Mouse (Mus musculus): Measurements from ENCODE around the gene Kit.

Gene Kit

DNA sequence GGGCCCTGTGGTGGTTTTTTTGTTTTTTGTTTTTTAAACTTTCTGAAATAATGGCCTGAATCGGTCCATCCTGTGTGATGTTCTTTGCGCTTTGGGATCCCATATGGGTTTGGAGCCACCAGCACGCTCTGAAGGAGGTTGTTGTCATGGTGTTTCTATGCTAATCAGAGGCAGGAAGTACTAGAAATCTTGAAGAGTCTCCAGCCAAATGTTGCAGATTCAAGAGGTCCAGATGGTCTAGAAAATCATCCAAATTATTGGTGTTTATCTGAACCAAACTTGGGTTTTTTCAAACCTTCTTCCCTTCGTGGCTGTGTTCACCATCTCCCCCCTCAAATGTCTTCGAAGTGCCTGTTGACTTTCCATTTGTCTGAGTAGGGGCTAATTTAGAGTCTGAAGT, 72.3 kb downstream of the Kit start:
- no peak for DNase-seq

DNA sequence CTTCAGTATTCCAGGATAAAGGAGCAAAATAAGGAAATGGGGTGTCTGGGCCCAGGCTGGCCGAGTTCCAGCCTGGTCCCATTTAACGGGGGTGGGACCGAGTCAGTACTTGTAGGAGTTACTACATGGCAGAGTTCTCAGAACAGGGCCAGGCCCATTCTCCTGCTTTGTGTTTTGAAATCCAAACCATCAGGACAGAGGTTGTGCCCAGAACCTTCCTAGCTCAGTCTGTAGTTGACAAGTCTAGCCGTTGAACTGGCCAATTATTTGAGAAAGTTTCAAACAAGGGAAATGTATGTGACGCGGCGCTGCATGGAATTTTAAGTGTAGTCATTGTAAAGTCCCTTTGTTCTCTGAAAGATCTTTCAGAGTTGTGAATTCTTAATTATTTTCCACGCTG, 75.8 kb downstream of the Kit start:
- DNase-seq: no peak

DNA sequence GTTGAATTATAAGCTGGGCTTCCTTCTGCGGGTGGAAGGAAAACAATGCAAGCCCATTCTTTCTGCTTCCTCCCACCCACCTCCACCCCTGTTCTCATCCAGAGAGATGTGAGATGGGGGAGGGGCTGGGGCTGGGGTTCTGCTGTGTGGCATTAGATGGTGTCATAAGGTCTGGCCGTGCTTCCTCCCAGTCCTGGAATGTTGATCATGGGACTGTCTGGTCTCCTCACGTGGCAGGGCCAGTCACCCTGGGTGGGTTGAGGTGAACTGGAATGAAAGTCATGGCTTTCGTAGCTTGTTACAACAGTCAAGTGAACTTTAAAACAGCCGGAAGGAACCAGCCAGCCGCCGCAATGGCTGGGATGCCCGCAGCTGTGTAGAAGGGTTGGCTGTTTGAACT, 78.7 kb downstream of the Kit start:
- no peak for DNase-seq

DNA sequence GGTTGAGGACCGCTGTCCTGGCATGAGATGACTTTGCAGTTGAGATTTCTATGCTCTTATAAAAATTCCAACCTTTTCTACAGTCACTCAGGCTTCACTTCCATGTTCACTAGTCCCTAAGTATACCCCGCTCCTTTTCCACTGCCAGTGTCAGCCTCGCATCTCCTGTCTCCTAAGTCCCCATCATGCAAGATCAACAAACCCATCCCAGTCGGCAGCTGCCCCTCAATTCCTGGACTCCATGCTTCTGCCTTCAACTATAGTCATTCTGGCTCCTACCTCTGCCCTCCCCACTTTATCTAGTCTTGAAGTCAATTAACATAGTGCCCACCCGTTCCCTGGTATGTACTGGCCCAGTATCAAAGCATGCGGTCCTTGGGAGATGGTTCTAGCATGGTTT, 83.9 kb downstream of the Kit start:
- no peak for DNase-seq

DNA sequence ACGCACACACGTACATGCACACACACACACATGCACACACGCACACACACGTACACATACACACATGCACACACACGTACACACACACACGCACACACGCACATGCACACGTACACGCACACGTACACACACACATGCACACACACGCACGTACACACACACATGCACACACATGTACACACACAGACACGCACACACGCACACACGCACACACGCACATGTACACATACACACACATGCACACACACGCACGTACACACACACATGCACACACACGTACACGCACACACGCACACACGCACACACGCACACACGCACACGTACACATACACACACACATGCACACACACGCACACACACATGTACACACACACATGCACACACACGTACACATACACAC, 85.6 kb downstream of the Kit start:
- DNase-seq: no peak

DNA sequence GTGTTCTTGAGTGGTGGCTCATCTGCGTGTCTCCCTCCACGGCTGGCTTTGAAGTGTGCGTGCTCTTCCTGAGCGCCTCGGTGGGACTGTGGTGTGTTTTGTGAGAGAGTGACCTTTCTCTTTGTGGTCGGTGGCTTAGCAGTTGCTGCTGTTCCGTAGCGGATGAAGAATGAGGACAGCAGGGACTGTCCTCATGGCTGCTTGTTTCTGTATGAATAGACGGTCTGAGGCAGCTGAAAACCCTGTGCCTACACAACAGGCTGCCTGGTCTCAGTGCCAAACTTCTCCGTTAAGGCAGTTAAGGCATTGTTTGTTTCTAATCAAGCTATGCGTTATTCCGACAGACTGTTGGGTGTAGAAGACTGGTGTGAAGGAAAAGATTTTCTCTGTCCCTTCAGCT, 87.8 kb downstream of the Kit start:
- DNase-seq: no peak

DNA sequence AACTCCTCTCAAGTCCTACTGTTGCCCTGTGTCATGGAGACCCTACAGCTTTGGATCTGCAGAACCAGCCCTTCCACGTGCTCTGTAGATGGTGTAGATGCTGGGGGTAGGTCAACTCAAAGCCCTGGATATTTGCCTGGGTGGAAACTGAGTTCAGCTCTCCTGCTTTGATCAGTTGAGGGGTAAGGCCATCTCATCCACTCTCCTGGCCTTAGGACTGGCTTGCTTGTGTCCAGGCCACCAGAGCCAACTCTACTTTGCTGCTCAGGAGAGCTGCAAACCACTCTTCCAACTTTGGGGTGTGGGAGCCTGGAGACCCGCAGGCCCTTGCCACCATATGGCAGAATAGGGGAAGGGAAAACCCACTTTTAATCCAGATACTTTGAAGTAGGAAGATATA, 89.1 kb downstream of the Kit start:
- no peak for DNase-seq

DNA sequence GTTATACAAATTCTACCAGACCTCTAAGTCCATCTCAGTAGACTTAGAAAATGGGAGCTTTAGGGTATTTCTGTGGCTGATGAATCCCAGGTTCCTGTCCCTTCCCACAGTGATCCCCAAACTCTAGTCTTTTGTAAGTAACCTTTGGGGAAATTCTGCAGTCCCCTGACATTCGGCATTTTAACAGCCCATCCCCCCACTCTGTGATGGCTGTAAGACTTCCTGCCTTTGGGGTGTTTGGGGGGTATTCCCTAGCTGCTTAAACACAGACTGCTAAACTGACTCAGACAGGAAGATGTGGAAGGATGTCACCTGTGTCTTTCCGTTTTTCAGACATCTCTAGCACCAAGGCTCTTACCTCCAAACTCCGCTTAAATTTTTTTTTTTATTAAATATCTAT, 92.4 kb downstream of the Kit start:
- no peak for DNase-seq

DNA sequence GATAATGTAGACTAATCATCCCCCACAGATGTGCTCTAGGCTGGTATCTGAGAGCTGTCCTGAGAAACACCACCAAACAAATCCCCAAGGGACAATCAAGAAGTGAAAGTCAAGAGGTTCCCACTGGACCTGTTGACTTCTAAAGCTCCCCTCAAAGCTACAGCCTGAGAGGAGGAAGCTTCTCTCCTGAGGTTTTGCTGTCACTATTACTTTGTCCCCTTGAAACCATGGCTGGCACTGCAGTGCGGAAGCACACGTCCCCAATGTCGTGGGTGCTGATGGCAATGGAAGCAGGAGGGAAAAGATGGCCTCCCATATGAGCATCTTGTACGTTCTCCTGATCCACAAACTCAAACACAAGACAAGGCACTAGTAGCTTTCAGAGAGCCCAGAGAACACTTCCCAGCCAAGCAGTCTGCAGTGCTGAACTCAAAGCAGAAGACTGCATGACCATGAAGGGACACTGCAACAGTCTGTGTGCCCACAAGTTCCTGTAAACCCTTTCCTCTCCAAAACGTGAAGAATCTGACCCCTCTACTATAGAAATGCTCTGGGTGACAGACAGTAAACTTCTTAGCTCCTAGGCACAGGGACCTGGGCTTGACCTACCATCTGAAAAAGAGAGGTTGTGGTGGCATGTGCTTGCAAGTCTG, 96.5 kb downstream of the Kit start:
- DNase-seq: no peak

DNA sequence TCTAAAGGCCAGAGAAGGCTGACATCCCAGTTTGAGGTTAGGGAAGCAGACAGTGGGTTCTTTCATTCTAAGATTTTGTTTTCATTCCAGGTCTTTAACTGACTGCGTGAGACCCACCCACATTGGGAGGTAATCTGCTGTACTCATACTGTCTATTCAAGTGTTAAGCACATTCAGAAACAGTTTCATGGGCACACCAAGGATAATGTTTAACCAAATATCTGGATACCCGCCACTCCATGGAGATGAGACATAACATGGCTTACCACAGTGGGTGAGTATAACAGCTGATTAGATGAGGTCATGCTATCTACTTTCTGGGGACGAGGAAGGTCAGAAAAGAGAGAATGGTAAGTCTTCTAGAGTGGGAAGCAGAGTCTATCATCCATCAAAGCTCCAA, 101.3 kb downstream of the Kit start:
- DNase-seq: no peak

DNA sequence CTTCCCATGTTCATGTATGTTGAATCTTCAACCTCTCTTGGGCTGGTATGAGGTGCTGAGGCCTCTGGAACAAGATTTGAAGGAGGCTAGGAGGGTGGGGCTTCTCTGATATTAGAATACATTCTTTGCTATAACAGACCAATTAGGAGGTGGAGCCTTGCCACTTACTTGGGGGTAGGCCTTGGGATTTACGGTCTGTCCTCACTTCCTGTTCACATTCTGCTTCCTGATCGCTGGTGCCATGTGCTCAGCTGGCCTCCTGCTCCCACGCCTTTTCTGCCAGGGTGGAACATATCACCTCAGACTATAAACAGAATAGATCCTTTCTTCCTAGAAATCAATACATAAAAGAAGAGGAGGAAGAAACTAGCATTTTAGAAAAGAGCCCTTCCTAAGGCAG, 105.2 kb downstream of the Kit start:
- no peak for DNase-seq

DNA sequence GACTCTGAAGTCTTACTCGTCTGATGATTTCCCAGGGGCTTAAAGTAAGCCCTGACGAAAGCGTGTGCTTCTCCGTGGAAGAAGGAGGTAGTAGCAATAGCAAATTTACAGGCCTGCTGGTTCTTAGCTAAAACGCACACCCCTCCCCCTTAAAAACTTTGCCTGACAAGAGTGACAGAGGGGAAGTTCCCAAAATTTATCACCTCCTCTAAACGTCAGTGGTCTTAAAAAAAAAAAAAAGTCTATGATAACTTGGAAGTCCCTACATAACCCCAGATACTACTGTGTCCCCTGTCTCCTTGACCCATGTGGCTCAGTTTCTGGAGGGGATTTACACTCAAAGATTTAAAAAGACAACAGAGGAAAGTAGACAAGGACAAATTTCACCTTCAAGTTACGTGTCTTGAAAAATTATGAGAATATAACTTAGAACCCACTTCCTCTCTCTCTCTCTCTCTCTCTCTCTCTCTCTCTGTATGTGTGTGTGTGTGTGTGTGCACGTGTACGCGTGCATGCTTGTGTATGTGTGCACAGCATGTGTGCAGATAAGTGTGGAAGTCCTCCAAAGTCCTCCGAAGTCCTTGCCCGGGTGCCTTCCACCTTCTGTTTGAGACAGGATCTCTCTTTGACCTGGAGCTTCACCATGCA, 120.6 kb downstream of the Kit start:
- no peak for DNase-seq

DNA sequence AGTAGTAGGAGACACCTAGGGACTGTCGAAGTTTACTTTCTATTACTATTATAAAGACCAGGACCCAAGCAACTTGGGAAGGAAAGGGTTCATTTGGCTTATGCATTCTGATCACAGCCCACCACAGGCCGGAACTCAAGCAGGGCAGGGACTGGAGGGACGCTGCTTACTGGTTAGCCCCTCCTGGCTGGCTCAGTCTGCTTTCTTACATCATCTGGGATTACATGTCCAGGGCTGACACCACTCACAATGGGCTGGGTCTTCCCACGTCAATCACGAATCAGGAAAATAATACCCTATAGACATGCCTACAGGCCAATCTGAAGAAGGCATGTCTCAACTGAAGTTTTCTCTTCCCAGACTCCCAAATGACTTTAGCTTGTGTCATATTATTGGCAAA, 122.2 kb downstream of the Kit start:
- DNase-seq: no peak

DNA sequence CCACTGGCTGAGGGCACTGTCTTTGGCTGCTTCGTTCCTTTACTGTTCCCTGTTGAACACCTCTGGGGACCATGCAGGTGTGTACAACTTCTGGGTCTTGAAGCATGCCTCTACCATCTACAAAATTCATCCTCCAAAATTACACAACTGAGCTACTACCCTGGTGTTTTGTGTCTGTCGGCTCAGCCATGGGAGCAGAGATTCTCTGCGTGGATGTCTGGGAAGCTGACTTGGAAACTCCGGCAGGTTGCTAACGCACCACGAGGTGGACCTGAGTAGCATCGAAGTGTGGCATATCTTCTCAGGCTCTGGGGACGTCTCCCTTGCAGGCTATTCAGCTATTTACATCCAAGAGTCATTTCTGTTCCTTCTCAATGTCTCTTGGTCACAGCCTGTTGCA, 123.8 kb downstream of the Kit start:
- no peak for DNase-seq

DNA sequence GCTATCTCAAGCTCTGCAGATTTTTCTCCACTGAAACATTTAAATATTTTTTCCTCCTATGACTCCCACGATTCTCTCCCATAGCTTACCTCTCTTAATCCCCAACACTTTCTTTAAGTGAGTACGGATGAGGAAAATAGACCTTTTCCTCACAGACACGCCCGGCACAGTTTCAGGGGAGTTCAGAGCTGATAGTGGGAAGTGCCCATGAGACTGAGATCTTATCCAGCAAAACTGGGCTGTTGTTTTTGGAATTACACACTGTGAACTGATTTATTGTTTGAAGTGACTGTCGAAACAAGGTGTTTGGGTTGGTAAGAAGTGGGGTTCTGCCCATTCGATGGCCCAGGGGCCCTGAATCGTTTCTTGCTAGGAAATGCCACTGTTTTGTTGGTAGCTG, 124.4 kb downstream of the Kit start:
- no peak for DNase-seq

DNA sequence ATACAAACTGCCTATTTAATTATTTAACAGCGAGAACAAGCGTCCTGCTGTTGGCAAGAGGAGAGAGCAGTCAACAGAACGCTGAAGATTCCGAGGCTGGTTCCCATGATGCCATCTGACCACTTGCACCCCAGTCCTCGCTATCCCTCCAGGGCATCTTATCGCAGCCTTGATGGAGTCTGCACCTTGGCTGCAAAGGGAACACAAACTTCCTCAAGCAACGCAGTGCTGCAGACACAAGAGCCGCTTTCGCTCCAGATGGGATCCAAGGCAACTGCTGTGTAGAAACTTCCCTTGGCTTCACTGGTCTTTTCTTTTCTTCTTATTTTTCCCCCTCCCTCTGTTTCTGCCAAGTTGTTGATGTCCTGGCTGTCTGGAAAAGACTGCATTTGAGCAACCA, 124.8 kb downstream of the Kit start:
- no peak for DNase-seq

DNA sequence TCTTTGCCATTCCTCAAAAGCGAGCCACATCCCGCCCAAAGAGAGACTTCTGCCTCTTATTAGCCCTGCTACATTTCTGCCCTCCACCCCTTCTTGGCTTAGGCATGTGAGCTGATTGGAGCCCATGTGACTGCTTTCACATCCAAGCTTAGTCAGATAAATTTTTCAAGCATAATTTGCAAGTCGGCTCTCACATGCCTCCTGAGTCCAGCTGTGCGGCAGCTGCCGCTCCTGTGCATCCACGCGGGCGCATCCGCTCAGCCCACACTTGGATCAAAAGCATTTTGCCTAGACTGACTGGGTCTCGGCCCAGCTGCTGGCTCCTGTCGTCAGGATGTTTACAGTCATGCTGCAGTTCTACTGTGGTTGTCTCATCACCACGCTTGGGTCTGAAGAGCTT, 126.9 kb downstream of the Kit start:
- no peak for DNase-seq

DNA sequence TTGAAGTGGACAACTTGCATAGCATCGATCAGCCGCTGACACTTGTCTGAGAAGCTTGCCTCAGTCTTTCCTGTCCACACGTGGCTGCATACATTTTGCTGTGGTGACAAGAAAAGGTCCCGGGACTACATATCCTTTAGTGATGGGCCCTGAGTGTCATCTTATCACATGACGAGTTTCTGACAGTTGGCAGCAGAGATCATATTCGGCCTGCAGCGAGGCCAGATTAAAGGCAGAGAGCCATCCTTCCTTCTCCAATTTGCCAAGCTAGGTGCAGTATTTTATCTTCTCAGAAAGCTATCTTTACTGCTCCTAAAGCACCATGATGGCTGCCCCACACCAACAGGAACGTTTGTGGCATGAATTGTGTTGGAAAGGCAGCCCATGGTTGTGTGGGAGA, 127.4 kb downstream of the Kit start:
- DNase-seq: no peak

DNA sequence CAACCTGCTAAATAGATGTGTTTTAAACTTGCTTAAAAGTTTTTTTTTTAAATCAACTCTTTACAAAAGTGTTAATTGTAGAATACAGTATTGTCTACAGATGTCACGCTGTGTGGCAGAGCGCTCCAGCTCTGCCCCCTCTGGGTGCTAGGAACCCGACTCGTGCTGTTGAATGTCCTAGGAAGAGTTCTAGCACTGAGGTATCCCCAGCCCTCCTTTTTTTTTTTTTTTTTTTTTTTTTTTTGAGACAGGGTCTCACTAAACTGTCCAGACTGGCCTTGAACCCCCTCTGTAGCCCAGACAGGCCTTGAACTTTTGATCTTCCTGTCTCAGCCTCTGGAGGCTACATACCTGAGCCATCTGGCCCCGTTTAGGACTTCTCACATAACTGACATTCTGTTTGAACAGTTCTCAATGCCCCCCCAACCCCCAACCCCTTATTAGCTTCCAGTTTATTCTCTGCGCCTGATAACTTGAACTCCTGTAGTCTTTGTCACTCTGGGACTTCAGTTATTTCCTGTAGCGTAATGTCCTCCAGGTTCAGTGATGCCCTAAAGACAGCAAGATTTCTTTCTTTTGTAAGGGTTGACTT, 130.0 kb downstream of the Kit start:
- DNase-seq: no peak

DNA sequence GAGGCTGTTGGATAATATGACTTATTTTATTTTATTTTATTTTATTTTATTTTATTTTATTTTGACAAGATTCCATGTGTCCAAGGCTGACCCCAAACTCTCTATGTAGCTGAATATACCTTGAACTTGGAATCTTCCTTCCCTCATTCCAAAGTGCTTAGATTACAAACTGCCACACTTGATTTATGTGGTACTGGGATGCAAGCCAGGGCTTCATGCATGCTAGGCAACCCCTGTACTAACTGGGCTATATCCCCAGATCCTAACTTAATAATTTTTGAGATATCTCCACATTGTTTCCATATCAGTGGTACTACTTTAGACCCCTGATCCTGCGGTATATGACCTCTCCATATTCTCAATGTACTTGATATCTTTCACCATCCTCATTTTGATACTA, 130.7 kb downstream of the Kit start:
- no peak for DNase-seq
